Mouse (Mus musculus) CD4-positive helper T cell, adult 2 months (primary cell): ENCODE data around the gene Tbc1d24.

Experiments used
- DNase-seq: peaks from one replicate; pipeline ENCODE4 v3.0.0-alpha.2; 2012; ENCODE audit warnings: low read depth, missing footprints, low spot score

The Tbc1d24 gene

GRCm38 (mm10) chr17:24174259-24174658 lies 31.1 kb downstream of the Tbc1d24 start:
- DNase-seq, result no peak

- DNase-seq, result peak; percentile 76
Observed at GRCm38 (mm10) chr17:24173423-24173822, 31.9 kb downstream of the Tbc1d24 start.

- DNase-seq, result no peak
Observed at GRCm38 (mm10) chr17:24171738-24172137, 33.6 kb downstream of the Tbc1d24 start.

- no peak for DNase-seq
Observed at GRCm38 (mm10) chr17:24170729-24171128, 34.6 kb downstream of the Tbc1d24 start.

- no peak for DNase-seq
Observed at GRCm38 (mm10) chr17:24170125-24170524, 35.2 kb downstream of the Tbc1d24 start.

GRCm38 (mm10) chr17:24169317-24170065 lies 35.9 kb downstream of the Tbc1d24 start, which contains the start of gene Atp6v0c:
Gene Atp6v0c (minus strand): TSS chr17:24169702.
- peak; percentile 95 for DNase-seq

- DNase-seq, result peak; percentile 95
Observed at GRCm38 (mm10) chr17:24168590-24169277, 36.6 kb downstream of the Tbc1d24 start.

GRCm38 (mm10) chr17:24167891-24168505 lies 37.4 kb downstream of the Tbc1d24 start:
- no peak for DNase-seq

GRCm38 (mm10) chr17:24167120-24167519 lies 38.2 kb downstream of the Tbc1d24 start:
- DNase-seq, result no peak

GRCm38 (mm10) chr17:24164566-24165259 lies 40.6 kb downstream of the Tbc1d24 start:
- no peak for DNase-seq

- DNase-seq, result peak; percentile 97
Observed at GRCm38 (mm10) chr17:24163176-24163962, 42.0 kb downstream of the Tbc1d24 start, which contains the start of gene Amdhd2. Gene Amdhd2 (minus strand): TSS chr17:24163766.

- DNase-seq, result peak; percentile 39
Observed at GRCm38 (mm10) chr17:24162584-24163175, 42.7 kb downstream of the Tbc1d24 start.

- no peak for DNase-seq
Observed at GRCm38 (mm10) chr17:24161466-24161865, 43.9 kb downstream of the Tbc1d24 start.

GRCm38 (mm10) chr17:24157526-24157925 lies 47.8 kb downstream of the Tbc1d24 start:
- DNase-seq, result no peak

GRCm38 (mm10) chr17:24157121-24157520 lies 48.2 kb downstream of the Tbc1d24 start:
- DNase-seq, result no peak

GRCm38 (mm10) chr17:24156394-24156793 lies 49.0 kb downstream of the Tbc1d24 start:
- DNase-seq, result no peak

- DNase-seq, result no peak
Observed at GRCm38 (mm10) chr17:24155742-24156141, 49.6 kb downstream of the Tbc1d24 start.

GRCm38 (mm10) chr17:24154463-24154862 lies 50.9 kb downstream of the Tbc1d24 start:
- DNase-seq, result no peak

- DNase-seq, result peak; percentile 87
Observed at GRCm38 (mm10) chr17:24151890-24152563, 53.3 kb downstream of the Tbc1d24 start.

GRCm38 (mm10) chr17:24151382-24151781 lies 54.0 kb downstream of the Tbc1d24 start:
- no peak for DNase-seq
